Mouse (Mus musculus) embryonic facial prominence, embryonic 10.5 days (tissue): ENCODE data around the gene 4930404N11Rik. TPM values are rescaled to one million over a fixed set of nuclear protein-coding genes. Genes with fewer than 3 reads are reported as not detected.

Experiments
- DNase-seq: peaks from one replicate; pipeline ENCODE4 v3.0.0-alpha.2; 2017; ENCODE audit warnings: low spot score
- H3K27ac ChIP-seq: fragments of 300-500 bp; sonication (generic); replicated peaks from 2 replicates; pipeline ENCODE4 v1.5.1; 2016; ENCODE audit warnings: mild to moderate bottlenecking
- H3K27me3 ChIP-seq: fragments of 300-500 bp; sonication (generic); replicated peaks from 2 replicates; pipeline ENCODE4 v1.6.1; 2016; ENCODE audit warnings: low read depth, mild to moderate bottlenecking; ENCODE audit not compliant: poor library complexity, severe bottlenecking
- H3K36me3 ChIP-seq: fragments of 300-500 bp; sonication (generic); replicated peaks from 2 replicates; pipeline ENCODE4 v1.6.1; 2016; ENCODE audit warnings: mild to moderate bottlenecking, moderate library complexity
- H3K4me1 ChIP-seq: fragments of 300-500 bp; sonication (generic); 2 replicates; pipeline ENCODE4 v1.6.1; 2016
- H3K4me3 ChIP-seq: fragments of 300-500 bp; sonication (generic); 2 replicates; pipeline ENCODE4 v1.5.1; 2016; ENCODE audit warnings: mild to moderate bottlenecking, moderate library complexity
- H3K9me3 ChIP-seq: fragments of 300-500 bp; sonication (generic); 2 replicates; pipeline ENCODE4 v1.6.1; 2016; ENCODE audit warnings: mild to moderate bottlenecking
- WGBS: fragments of 180-500 bp; shearing (Covaris S2); methylation state at CpG from one replicate; pipeline ENCODE4 v1.1.7; 2016; 5-methylcytosine and 5-hydroxymethylcytosine counted together
- polyA plus RNA-seq: library from polyadenylated mRNA; unstranded; fragments of >200 nt; fragmentation: Nextera tagmentation; extraction: Ambion mirVana; gene quantifications from 2 replicates; pipeline ENCODE4 v1.2.1, GENCODE M21; 2016

The 4930404N11Rik gene
- polyA plus RNA-seq, 1 experiment from 2014 or later = 0.76 TPM

GRCm38 (mm10) chr10:81356352-81356990 is 9.1 kb downstream of the 4930404N11Rik start:
- no peaks in the 10 kb centered on the region for H3K9me3 ChIP-seq
- peaks cover 68% of the 10 kb centered on the region for H3K4me1 ChIP-seq
- DNase-seq = no peak
- peak overlapping the region; percentile 85 for H3K4me3 ChIP-seq
- peaks cover 42% of the 10 kb centered on the region for H3K27me3 ChIP-seq
- WGBS = 56% methylated on average over 12 of the region's 12 CpGs
- no peak overlapping the region; the same call in 1 of the 2 replicates for H3K27ac ChIP-seq
- H3K36me3 ChIP-seq = peaks cover 12% of the 10 kb centered on the region; the same call in 1 of the 2 replicates

GRCm38 (mm10) chr10:81355533-81355932 is 10.1 kb downstream of the 4930404N11Rik start:
- Histone ChIP-seq H3K9me3 (no peaks in the 10 kb centered on the region), H3K4me3 (no peak overlapping the region), H3K27me3 (peaks cover 42% of the 10 kb centered on the region), H3K4me1 (peaks cover 66% of the 10 kb centered on the region), H3K27ac (no peak overlapping the region), H3K36me3 (0 out of 2 replicates have a peak, but pooled peaks cover 4% of the 10 kb centered on the region)
- no peak for DNase-seq
- 70% methylated on average over 4 of the region's 4 CpGs for WGBS

GRCm38 (mm10) chr10:81354738-81355477 is 10.7 kb downstream of the 4930404N11Rik start:
- no peak overlapping the region; the same call in 1 of the 2 replicates for H3K27ac ChIP-seq
- H3K9me3 ChIP-seq = no peaks in the 10 kb centered on the region
- 57% methylated on average over 9 of the region's 9 CpGs for WGBS
- H3K4me1 ChIP-seq = peaks cover 62% of the 10 kb centered on the region
- H3K36me3 ChIP-seq = 0 out of 2 replicates have a peak, but pooled peaks cover under 1% of the 10 kb centered on the region
- H3K4me3 ChIP-seq = no peak overlapping the region
- DNase-seq = no peak
- peaks cover 41% of the 10 kb centered on the region for H3K27me3 ChIP-seq

- H3K36me3 ChIP-seq = peaks cover 19% of the 10 kb centered on the region
- no peak for DNase-seq
- H3K27me3 ChIP-seq = peaks cover 39% of the 10 kb centered on the region
- H3K4me3 ChIP-seq = peak overlapping the region; percentile 25; the same call in 1 of the 2 replicates
- H3K27ac ChIP-seq = no peak overlapping the region
- peaks cover 62% of the 10 kb centered on the region for H3K4me1 ChIP-seq
- WGBS = 22% methylated on average over 9 of the region's 9 CpGs
- H3K9me3 ChIP-seq = no peaks in the 10 kb centered on the region
Measured at GRCm38 (mm10) chr10:81351678-81352291, 13.8 kb downstream of the 4930404N11Rik start.

- H3K27ac ChIP-seq = peak within 1 kb of the TSS; percentile 95
- peaks cover 32% of the 10 kb centered on the region for H3K36me3 ChIP-seq
- peaks cover 66% of the 10 kb centered on the region for H3K4me1 ChIP-seq
- peak within 1 kb of the TSS; percentile 98 for H3K4me3 ChIP-seq
- H3K9me3 ChIP-seq = no peaks in the 10 kb centered on the region
- peaks cover 39% of the 10 kb centered on the region for H3K27me3 ChIP-seq
- WGBS = under 1% methylated on average over 54 of the region's 54 CpGs
- DNase-seq = peak; percentile 100
Measured at GRCm38 (mm10) chr10:81350351-81351063, 15.1 kb downstream of the 4930404N11Rik start, which contains the start of gene Hmg20b. Gene Hmg20b, minus strand, starts transcription at chr10:81350480.

- Histone ChIP-seq H3K27me3 (peaks cover 42% of the 10 kb centered on the region), H3K4me3 (peak overlapping the region; percentile 98), H3K4me1 (peaks cover 61% of the 10 kb centered on the region), H3K27ac (peak overlapping the region; percentile 95), H3K9me3 (no peaks in the 10 kb centered on the region), H3K36me3 (peaks cover 38% of the 10 kb centered on the region)
- 1% methylated on average over 29 of the region's 29 CpGs for WGBS
- DNase-seq = no peak
Measured at GRCm38 (mm10) chr10:81349961-81350350, 15.7 kb downstream of the 4930404N11Rik start.

- H3K27me3 ChIP-seq = peaks cover 50% of the 10 kb centered on the region
- peaks cover 38% of the 10 kb centered on the region for H3K36me3 ChIP-seq
- peak overlapping the region; percentile 95 for H3K27ac ChIP-seq
- WGBS = 6% methylated on average over 12 of the region's 12 CpGs
- H3K9me3 ChIP-seq = no peaks in the 10 kb centered on the region
- DNase-seq = peak; percentile 57
- peak overlapping the region; percentile 98 for H3K4me3 ChIP-seq
- peaks cover 53% of the 10 kb centered on the region for H3K4me1 ChIP-seq
Measured at GRCm38 (mm10) chr10:81349146-81349545, 16.5 kb downstream of the 4930404N11Rik start.

GRCm38 (mm10) chr10:81346453-81347067 is 19.1 kb downstream of the 4930404N11Rik start:
- peaks cover 75% of the 10 kb centered on the region for H3K27me3 ChIP-seq

GRCm38 (mm10) chr10:81345162-81345534 is 20.5 kb downstream of the 4930404N11Rik start:
- Histone ChIP-seq H3K27ac (no peak overlapping the region), H3K4me3 (no peak overlapping the region), H3K9me3 (no peaks in the 10 kb centered on the region), H3K27me3 (peaks cover 90% of the 10 kb centered on the region), H3K36me3 (peaks cover 38% of the 10 kb centered on the region), H3K4me1 (peaks cover 54% of the 10 kb centered on the region)
- 80% methylated on average over 4 of the region's 4 CpGs for WGBS
- no peak for DNase-seq

More at GRCm38 (mm10) chr10:81346453-81347067, 19.1 kb downstream of the 4930404N11Rik start:
- peaks cover 38% of the 10 kb centered on the region for H3K36me3 ChIP-seq
- peak overlapping the region; percentile 53 for H3K4me3 ChIP-seq
- peak overlapping the region; percentile 59 for H3K27ac ChIP-seq
- no peaks in the 10 kb centered on the region for H3K9me3 ChIP-seq
- 4% methylated on average over 55 of the region's 55 CpGs for WGBS
- H3K4me1 ChIP-seq = peaks cover 56% of the 10 kb centered on the region
- peak; percentile 84 for DNase-seq

- DNase-seq = no peak
- H3K4me3 ChIP-seq = no peak overlapping the region
- H3K4me1 ChIP-seq = peaks cover 50% of the 10 kb centered on the region
- WGBS = 56% methylated on average over 8 of the region's 8 CpGs
- peaks cover 92% of the 10 kb centered on the region for H3K27me3 ChIP-seq
- peaks cover 38% of the 10 kb centered on the region for H3K36me3 ChIP-seq
- H3K27ac ChIP-seq = no peak overlapping the region
- no peaks in the 10 kb centered on the region for H3K9me3 ChIP-seq
Measured at GRCm38 (mm10) chr10:81344421-81345161, 21.0 kb downstream of the 4930404N11Rik start.
